Mouse (Mus musculus) testis, adult 2 months (tissue): ENCODE measurements at regions not wholly inside any gene's neighbourhood (a gene's known extent, or its start where the extent isn't known, plus 50 kb on each side); places are given as distances from the start of the nearest gene placed in this dataset.

Experiments used
- H3K27ac ChIP-seq: fragments of 200-500 bp; 2 replicates; pipeline ENCODE4 v1.5.1; 2012; ENCODE audit warnings: low read depth, low read length; ENCODE audit not compliant: control insufficient read depth, insufficient read depth
- H3K27me3 ChIP-seq: fragments of 200-500 bp; 2 replicates; pipeline ENCODE4 v1.6.1; 2012; ENCODE audit warnings: mild to moderate bottlenecking, low read length, moderate library complexity; ENCODE audit not compliant: control insufficient read depth, insufficient read depth
- H3K36me3 ChIP-seq: fragments of 200-500 bp; 2 replicates; pipeline ENCODE4 v1.6.1; 2012; ENCODE audit warnings: mild to moderate bottlenecking, low read length; ENCODE audit not compliant: control insufficient read depth, insufficient read depth
- H3K4me1 ChIP-seq: fragments of 200-500 bp; 2 replicates; pipeline ENCODE4 v1.6.1; 2012; ENCODE audit warnings: low read length; ENCODE audit not compliant: control insufficient read depth, insufficient read depth
- H3K4me3 ChIP-seq: fragments of 200-500 bp; 2 replicates; pipeline ENCODE4 v1.5.1; 2012; ENCODE audit warnings: low read depth, mild to moderate bottlenecking, low read length, moderate library complexity, mixed read lengths; ENCODE audit not compliant: control insufficient read depth
- CTCF ChIP-seq: fragments of 200-500 bp; IDR thresholded peaks from 2 replicates; pipeline ENCODE4 v1.5.1; 2012; ENCODE audit warnings: low read depth, mild to moderate bottlenecking, inconsistent platforms, low read length, moderate library complexity; ENCODE audit not compliant: control insufficient read depth, insufficient read depth, insufficient replicate concordance
- POLR2A ChIP-seq: fragments of 200-500 bp; IDR thresholded peaks from 2 replicates; pipeline ENCODE4 v1.6.1; 2012; ENCODE audit warnings: low read depth, mild to moderate bottlenecking, inconsistent platforms, low read length, moderate library complexity; ENCODE audit not compliant: control insufficient read depth

DNA sequence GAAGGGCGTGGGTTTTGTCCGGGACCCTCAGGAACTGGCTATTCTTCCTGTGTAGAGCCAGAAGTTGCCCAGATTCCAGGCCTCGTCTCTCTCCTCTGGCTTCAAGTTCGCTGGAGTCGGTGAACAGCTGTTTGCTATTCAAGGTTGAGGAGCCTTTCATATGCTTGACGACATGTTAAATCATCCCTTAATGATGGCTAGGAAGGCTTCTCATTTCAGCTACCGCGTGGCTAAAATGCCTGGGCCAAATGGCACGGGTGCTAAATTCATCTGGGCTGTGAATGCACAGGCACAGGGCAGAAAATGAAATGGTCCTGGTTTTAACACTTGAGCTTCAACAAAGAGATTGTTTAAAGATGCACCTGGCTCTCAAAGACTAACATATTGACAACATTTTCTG is 104.3 kb downstream of the Cdc5l start:
- Histone ChIP-seq H3K36me3 (no peaks in the 10 kb centered on the region), H3K4me1 (peaks cover 8% of the 10 kb centered on the region), H3K27me3 (no peaks in the 10 kb centered on the region), H3K4me3 (no peak overlapping the region), H3K27ac (no peak overlapping the region)
- TF ChIP-seq POLR2A (no peak), CTCF (no peak)

DNA sequence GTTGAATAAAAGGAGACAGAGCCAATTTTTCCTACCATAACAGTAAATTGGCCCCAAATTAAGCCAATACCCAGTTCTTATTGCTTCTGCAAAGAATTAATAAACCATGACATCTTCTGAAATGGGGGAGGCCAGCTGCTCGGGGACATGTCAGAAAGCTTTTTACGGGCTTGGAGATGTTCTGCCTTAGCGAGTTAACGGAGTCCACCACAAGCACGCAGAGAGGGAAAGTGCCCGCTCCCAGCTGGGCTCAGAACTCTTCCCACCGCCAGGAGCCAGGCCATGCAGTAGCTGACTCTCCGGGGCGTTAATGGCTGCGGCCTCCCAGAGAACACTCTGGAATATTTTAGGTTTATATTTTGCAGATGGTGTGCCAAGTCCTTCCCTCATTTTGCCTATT is 106.8 kb downstream of the Cdc5l start:
- H3K27me3 ChIP-seq, result no peaks in the 10 kb centered on the region
- peaks cover 5% of the 10 kb centered on the region for H3K4me1 ChIP-seq
- TF ChIP-seq POLR2A (no peak), CTCF (no peak)
- H3K27ac ChIP-seq, result no peak overlapping the region
- H3K4me3 ChIP-seq, result no peak overlapping the region
- H3K36me3 ChIP-seq, result no peaks in the 10 kb centered on the region

DNA sequence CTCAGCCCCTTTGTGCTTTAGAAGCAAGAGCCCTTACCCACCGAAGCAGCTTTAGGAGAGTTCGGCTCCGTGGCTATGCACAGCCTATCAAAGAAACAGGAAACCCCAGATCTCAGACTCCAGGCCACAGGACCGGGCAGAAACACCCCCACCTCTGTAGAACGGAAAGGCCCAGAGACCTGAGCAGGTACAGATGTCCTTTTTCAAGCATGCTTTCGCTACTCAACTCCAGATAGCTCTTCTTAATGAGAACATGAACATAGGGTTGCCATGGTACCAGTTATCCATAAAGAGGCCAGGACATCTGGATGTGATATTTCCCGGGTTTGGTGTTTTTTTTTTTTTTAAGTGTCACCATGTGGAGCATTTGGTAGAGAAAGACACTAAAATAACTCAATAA is 107.4 kb downstream of the Cdc5l start:
- TF ChIP-seq CTCF, result no peak
- TF ChIP-seq POLR2A, result no peak
- H3K36me3 ChIP-seq, result no peaks in the 10 kb centered on the region
- H3K27ac ChIP-seq, result no peak overlapping the region
- H3K27me3 ChIP-seq, result no peaks in the 10 kb centered on the region
- peaks cover 5% of the 10 kb centered on the region for H3K4me1 ChIP-seq
- no peak overlapping the region for H3K4me3 ChIP-seq

DNA sequence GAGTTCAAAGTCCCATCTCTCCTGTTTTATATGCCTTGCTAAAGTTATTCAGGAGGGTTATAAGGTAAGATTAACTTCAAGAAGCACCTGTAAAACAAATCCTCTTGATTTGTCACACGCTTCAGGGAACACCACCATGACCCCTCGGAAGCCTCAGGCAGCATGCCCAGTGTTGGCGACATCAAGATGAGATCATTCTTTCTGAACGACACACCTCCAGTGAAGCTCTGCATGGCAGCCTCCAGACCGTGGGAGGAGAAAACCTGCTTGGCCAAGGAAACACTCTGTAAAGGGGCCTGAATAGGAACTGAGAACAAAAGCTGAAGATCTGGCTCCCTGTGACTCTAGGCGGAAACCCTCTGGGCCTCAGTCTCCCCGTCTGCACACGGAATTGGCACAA is 110.7 kb downstream of the Cdc5l start:
- H3K4me3 ChIP-seq, result no peak overlapping the region
- no peak overlapping the region for H3K27ac ChIP-seq
- no peak for TF ChIP-seq CTCF
- TF ChIP-seq POLR2A, result no peak
- no peaks in the 10 kb centered on the region for H3K27me3 ChIP-seq
- peaks cover 12% of the 10 kb centered on the region for H3K4me1 ChIP-seq
- no peaks in the 10 kb centered on the region for H3K36me3 ChIP-seq

DNA sequence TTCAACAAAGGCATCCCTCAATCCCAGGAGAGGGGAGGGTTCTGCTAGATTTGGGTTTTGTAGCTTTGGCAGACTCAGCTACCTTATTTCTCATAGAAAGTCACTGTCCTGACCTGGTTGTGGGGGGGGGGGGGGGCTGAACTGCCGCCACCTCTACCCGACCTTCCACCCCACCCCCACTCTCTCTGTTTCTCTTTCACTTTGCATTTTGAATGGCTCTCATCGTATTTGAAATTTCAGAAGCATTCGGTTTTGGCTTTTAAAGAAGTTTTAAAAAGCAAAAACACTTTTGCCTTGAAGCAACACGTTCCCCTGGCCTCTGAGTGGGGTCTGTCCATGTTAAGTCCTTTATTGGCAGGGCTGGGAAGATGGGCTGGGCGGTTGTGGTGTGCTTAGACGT is 113.5 kb downstream of the Cdc5l start:
- TF ChIP-seq POLR2A, result no peak
- TF ChIP-seq CTCF, result no peak
- no peak overlapping the region for H3K27ac ChIP-seq
- peaks cover 12% of the 10 kb centered on the region for H3K4me1 ChIP-seq
- H3K27me3 ChIP-seq, result no peaks in the 10 kb centered on the region
- no peak overlapping the region for H3K4me3 ChIP-seq
- H3K36me3 ChIP-seq, result no peaks in the 10 kb centered on the region

DNA sequence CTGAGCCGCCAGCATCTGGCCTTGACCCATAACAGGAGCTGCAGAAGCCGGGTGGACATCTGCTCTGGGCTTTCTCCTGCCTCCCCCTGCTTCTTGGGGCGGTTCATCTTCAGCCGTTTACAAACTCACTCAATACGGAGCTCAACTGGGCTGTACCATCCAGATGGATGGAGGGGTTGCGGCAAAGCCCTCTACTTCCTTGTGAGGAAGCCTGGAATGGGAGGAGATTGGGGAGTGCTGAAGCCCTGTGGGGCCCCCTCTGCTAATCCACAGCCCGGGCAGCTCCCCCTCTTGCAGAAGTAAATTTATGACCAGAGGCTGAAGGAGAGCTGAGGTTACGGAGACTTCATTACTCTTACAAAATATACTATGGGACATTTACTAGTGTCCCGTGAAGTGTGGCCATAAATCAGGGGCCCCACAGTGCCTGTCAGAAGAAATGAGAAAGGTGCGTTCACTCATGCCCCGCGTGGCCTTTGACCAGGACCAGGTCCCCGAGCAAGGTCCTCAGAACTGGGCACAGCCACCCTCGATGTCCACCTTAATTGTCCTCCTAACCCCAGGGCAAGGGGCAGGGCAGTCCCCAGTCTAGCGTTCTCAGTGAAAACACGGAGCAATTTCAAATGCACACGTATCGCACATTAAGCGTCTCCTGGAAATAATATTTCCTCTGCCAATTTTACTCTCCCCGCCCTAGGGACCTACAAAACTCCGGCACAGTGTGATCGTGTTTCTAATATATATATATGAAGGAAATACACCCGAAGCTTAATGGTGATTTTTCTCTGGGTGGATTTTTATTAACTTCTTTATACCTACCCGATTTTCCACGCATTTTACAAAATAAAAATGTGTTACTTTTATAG is 115.1 kb downstream of the Cdc5l start:
- Histone ChIP-seq H3K36me3 (no peaks in the 10 kb centered on the region), H3K27me3 (no peaks in the 10 kb centered on the region), H3K4me1 (peaks cover 12% of the 10 kb centered on the region), H3K4me3 (no peak overlapping the region), H3K27ac (no peak overlapping the region)
- TF ChIP-seq CTCF, result no peak

DNA sequence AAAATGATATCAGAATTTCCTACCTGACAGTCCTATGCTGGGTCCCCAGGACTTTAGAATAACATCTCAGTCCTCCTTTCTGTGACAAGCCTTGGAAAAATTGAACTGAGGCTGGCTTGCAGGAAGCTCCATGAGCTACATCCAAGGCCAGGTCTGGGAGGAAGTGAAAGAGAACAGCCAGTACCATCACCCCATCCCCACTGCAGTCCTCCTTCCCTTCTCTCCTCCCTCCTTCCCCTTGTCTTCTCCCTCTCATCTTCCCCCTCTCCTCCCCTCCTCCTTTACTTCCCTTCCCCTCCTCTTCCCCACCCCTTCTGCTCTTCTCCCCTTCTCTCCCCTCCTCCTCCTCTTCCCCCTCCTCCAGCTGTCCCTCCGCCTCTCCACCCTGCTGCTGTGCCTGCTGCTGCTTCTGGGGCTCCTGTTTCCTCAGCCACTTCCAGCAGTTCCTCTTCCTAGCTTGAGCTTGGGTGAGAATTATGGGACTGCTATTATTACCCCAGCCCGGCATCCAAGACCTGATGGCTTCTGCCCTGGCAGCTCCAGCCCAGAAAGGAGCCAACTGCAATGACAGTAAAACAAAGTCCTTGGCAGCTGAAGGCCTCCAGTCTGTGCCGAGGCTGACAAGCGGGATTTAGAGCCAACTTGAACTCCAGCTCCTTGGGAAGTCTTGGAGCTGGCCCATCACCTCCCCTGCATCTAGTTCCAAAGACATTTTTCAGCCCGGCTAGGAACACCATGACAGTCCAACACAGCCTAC is 120.8 kb downstream of the Cdc5l start:
- Histone ChIP-seq H3K4me1 (no peaks in the 10 kb centered on the region), H3K27ac (no peak overlapping the region), H3K4me3 (no peak overlapping the region), H3K27me3 (no peaks in the 10 kb centered on the region), H3K36me3 (no peaks in the 10 kb centered on the region)
- TF ChIP-seq CTCF (no peak), POLR2A (no peak)
